Mouse (Mus musculus): Measurements from ENCODE around the gene Ntm.

- TF ChIP-seq CTCF (IDR thresholded peaks at IDR 0.05 in 2 of 3, conservative IDR thresholded peaks at IDR 0.05 in 1 of 3; ENCODE audit: control insufficient read depth in 1 of 3, insufficient read depth in 1 of 3, low read depth in 2 of 3, low read length in 3 of 3, poor library complexity in 1 of 3, severe bottlenecking in 1 of 3) (no peak), ELF1 (IDR thresholded peaks at IDR 0.05; ENCODE audit: low read depth, low read length) (no peak), SIN3A (IDR thresholded peaks at IDR 0.05; ENCODE audit: low read length) (no peak), SMC3 (IDR thresholded peaks at IDR 0.05; ENCODE audit: low read depth, low read length) (no peak), NELFE (IDR thresholded peaks at IDR 0.05; ENCODE audit: low read depth, low read length) (no peak), MAZ (IDR thresholded peaks at IDR 0.05; ENCODE audit: low read depth, low read length) (no peak), ZKSCAN1 (IDR thresholded peaks at IDR 0.05; ENCODE audit: low read depth, low read length) (no peak), RAD21 (IDR thresholded peaks at IDR 0.05; ENCODE audit: low read depth, low read length) (no peak), ZNF384 (IDR thresholded peaks at IDR 0.05; ENCODE audit: low read depth, low read length) (no peak), POLR2A (IDR thresholded peaks at IDR 0.05; ENCODE audit: control insufficient read depth in 1 of 2, insufficient read depth in 1 of 2, low read depth in 1 of 2, low read length in 2 of 2, poor library complexity in 1 of 2) (no peak), POLR2AphosphoS2 (IDR thresholded peaks at IDR 0.05; ENCODE audit: low read length) (no peak), MAFK (IDR thresholded peaks at IDR 0.05; ENCODE audit: borderline replicate concordance, low read depth, low read length) (no peak)
Measured at GRCm38 (mm10) chr9:29332296-29333090, 630.4 kb downstream of the Ntm start.

Measured in MEL (cell line).